Mouse (Mus musculus) liver, adult (tissue): ENCODE results near the gene A830031A19Rik.

Experiments
- GATA4 ChIP-seq: IDR thresholded peaks from 2 replicates; pipeline ENCODE4 v1.6.1; 2014; ENCODE audit warnings: mild to moderate bottlenecking, low read length; ENCODE audit not compliant: insufficient replicate concordance

A830031A19Rik gene

GRCm38 (mm10) chr11:24100449-24101070, 25.7 kb upstream of the A830031A19Rik start:
- TF ChIP-seq GATA4: no peak

DNA sequence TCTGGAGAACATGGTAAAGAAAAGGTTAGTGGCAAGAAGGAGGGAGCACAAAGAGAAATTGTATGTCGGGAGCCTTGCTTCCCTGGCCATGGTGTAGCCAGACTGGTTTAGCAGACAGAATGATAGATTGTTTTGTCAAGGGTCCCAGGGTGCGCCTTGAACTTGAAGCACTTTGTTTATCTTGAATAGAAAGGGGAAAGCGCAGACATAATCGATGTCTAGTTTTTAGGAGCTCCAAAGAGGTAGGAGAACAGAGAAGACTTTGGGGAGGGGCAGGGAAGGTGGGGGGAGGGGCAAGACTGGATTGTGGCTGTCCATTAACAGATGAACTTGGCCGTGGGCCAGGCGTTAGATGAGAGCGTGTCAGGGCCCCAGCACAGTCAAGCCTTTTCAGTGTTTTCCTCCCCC, 25.0 kb upstream of the A830031A19Rik start:
- no peak for TF ChIP-seq GATA4

- no peak for TF ChIP-seq GATA4
Measured at GRCm38 (mm10) chr11:24099215-24099614, 24.4 kb upstream of the A830031A19Rik start.

DNA sequence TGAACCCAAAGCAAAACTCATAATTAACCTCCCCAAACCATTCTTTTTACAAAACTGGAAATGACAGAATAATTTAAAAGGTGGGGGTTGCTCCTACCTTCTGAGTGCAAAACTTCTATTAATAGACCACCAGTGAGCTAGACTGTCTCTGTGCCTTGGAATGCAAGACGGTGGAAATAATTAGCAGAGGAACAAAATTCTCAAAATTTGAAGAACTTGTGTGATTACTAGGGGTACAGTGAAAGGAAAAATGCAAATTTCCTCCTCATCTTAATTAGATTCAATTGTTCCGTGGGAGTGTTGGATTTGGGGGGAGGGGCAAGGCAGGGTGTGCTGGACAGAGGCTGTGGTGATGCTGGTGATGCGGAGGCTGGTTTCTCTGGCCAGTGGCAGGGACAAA, 23.8 kb upstream of the A830031A19Rik start:
- no peak for TF ChIP-seq GATA4

DNA sequence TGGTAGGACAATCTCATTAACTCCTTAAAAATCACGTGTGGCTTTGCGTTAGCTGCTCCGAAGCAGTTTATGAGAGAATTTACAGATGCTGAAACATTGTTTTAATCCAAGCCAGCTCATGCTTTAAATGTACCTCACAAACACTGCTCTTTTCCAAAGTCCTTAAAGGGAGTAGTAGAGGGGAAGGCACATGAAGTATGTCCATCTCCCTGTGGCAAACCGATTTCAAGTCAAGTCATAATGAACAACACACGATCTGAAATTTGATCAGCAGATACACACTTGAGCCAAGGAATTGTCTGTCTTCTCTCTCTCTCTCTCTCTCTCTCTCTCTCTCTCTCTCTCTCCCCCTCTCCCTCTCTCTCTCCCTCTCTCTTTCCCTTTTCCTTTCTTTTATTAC, 23.2 kb upstream of the A830031A19Rik start:
- no peak for TF ChIP-seq GATA4

- no peak for TF ChIP-seq GATA4
Measured at GRCm38 (mm10) chr11:24097026-24097425, 22.2 kb upstream of the A830031A19Rik start.

DNA sequence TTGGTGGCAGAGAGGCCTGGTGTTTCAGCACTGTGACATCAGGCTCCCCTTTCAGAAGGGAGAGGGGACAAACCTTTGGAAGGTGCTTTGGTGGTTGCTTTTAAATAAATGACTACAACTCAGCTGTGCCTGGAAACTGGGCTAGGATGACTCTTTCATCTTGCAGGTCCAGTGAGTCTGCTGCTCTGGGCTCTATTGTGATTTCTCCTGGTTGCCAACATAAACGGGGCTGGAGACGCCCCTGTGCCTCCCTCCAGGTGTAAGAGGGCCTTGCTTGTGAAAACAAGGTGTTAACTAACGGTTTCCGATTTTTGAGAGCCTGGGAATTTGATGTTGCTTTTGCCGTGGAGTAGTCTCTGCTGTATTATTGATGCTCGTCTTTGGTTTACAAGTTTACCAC, 21.6 kb upstream of the A830031A19Rik start:
- no peak for TF ChIP-seq GATA4

- no peak for TF ChIP-seq GATA4
Measured at GRCm38 (mm10) chr11:24095656-24096353, 21.0 kb upstream of the A830031A19Rik start.

GRCm38 (mm10) chr11:24095236-24095635, 20.4 kb upstream of the A830031A19Rik start:
- no peak for TF ChIP-seq GATA4

GRCm38 (mm10) chr11:24094086-24094487, 19.2 kb upstream of the A830031A19Rik start:
- no peak for TF ChIP-seq GATA4

DNA sequence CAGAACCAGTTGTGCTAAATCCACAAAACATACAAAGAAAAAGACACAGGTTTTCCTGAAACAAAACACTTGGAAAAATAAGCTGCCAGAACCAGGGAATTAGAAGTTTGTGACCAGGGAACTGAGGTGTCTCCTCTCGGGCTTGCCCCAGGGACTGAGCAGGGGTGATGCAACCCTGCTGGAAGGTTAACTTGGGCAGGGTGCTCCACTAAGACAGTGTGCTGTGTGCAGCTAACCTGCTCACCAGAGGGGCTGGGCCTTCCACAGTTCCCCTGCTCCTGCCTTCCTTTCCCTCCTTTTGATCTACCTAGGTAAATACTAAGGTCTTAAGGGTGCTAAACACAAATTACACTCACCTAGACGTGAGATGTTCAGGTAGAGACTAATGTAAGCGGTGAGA, 17.8 kb upstream of the A830031A19Rik start:
- no peak for TF ChIP-seq GATA4

DNA sequence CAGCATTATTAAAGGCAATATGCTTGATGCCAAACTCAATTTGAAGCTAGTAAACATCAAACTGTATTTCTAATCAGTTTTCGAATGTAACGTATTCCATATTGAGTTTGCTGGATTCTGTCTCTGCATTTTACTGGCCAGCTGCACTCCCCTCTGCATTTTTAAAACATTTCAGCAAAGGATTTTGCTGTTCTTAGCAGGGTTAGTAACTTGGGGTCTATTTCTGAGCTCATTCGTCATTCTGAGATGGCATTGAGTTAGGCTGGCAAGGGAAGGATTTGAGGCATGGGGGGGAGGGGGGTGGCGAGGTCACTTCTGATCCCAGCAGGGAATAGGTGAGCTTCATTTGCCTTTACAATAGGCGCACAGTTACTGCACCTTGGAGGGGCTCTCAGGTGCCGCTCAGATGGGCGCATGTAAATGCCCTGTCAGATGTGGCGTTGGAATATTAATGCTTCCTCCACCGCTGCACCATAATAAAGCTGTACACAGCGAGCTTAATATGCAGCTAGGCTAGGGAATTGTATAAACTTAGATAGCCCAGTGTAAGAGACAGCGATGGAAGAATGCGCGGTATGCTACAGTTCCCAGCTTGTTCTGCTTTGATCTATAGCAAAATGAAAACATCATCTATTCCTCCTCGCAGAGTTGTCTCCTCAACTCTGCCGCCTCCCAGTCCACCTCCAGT, 16.7 kb upstream of the A830031A19Rik start:
- TF ChIP-seq GATA4: no peak

- TF ChIP-seq GATA4: no peak
Measured at GRCm38 (mm10) chr11:24090443-24090842, 15.6 kb upstream of the A830031A19Rik start.

DNA sequence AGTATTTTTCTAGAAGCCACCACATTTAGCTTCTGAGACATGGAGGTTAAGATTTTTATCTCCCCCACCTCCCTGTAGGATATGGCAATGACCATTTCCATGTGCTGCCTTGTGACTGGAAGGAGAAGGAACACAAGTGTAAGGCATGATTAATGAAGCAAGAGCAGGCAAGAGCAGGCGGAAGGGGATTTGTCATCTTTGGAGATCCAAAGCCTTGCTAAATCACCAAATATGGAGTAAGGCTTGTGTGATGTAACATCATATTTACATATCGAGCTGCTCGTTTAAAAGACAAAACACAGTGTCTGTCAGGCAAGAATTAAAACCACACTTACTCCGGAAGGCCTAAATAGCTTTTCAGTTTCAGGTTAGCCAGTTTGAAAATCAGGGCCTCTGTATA, 12.2 kb upstream of the A830031A19Rik start:
- TF ChIP-seq GATA4: no peak

- no peak for TF ChIP-seq GATA4
Measured at GRCm38 (mm10) chr11:24085986-24086385, 11.1 kb upstream of the A830031A19Rik start.

DNA sequence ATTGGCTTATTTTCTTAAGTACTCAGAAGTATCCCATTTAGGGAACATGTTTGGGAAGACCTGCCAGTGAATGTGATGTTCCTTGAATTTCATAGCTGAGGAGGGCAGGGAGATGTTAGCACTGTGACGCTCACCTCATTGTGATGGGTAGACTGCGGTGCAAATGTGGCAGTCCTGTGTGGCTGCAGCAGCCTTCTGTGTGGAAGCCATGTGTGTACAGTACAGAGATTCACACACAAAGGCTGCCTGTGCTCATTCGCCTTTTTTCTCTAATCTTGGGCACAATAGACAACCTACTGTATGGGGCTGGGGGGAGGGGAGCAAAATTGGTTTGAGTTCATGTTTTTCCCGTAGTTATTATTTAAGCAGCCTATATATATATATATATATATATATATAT, 9.7 kb upstream of the A830031A19Rik start:
- no peak for TF ChIP-seq GATA4
